Mouse (Mus musculus) heart, postnatal 0 days (tissue): ENCODE data around the gene Syngr2. TPM values are rescaled to one million over a fixed set of nuclear protein-coding genes. Genes with fewer than 3 reads are reported as not detected.
"Not testable (repeated sequence)": the region's sequence is repeated elsewhere in the genome, so short reads cannot be mapped to it uniquely, and the experiment has no call there.

ENCODE experiments used
- ATAC-seq: fragments of 200-750 bp; cut with Nextera tagmentation; 2 replicates; pipeline ENCODE4 v1.8.0; 2017; ENCODE audit warnings: low read depth, moderate number of reproducible peaks, moderate library complexity; ENCODE audit not compliant: insufficient read depth
- DNase-seq: peaks from one replicate; pipeline ENCODE4 v3.0.0-alpha.2; 2016; ENCODE audit warnings: low spot score
- H3K27ac ChIP-seq: fragments of 300-500 bp; sonication (generic); 2 replicates; pipeline ENCODE4 v1.5.1; 2014; ENCODE audit warnings: low read depth, mild to moderate bottlenecking
- H3K27me3 ChIP-seq: fragments of 300-500 bp; sonication (generic); 2 replicates; pipeline ENCODE4 v1.6.1; 2014; ENCODE audit warnings: low read length, mixed read lengths; ENCODE audit not compliant: control insufficient read depth, insufficient read depth
- H3K36me3 ChIP-seq: fragments of 300-500 bp; sonication (generic); replicated peaks from 2 replicates; pipeline ENCODE4 v1.6.1; 2014; ENCODE audit warnings: low read length, mixed read lengths; ENCODE audit not compliant: control insufficient read depth, insufficient read depth
- H3K4me1 ChIP-seq: fragments of 300-500 bp; sonication (generic); 2 replicates; pipeline ENCODE4 v1.6.1; 2014; ENCODE audit warnings: antibody characterized with exemption; ENCODE audit not compliant: control insufficient read depth, insufficient read depth
- H3K4me2 ChIP-seq: fragments of 300-500 bp; sonication (generic); 2 replicates; pipeline ENCODE4 v1.6.1; 2014; ENCODE audit warnings: low read depth, mild to moderate bottlenecking, low read length, moderate library complexity
- H3K4me3 ChIP-seq: fragments of 300-500 bp; sonication (generic); 2 replicates; pipeline ENCODE4 v1.5.1; 2014; ENCODE audit warnings: low read depth, low read length
- H3K9ac ChIP-seq: fragments of 300-500 bp; sonication (generic); replicated peaks from 2 replicates; pipeline ENCODE4 v1.6.1; 2014; ENCODE audit warnings: low read depth, low read length, mixed read lengths
- H3K9me3 ChIP-seq: fragments of 300-500 bp; sonication (generic); replicated peaks from 2 replicates; pipeline ENCODE4 v1.6.1; 2016; ENCODE audit warnings: low read length; ENCODE audit not compliant: control insufficient read depth
- CTCF ChIP-seq: IDR thresholded peaks from 2 replicates; pipeline ENCODE4 v1.5.1; 2016; ENCODE audit warnings: antibody characterized with exemption, control low read depth, low read depth
- EP300 ChIP-seq: IDR thresholded peaks from 2 replicates; pipeline ENCODE4 v1.6.1; 2016; ENCODE audit warnings: antibody characterized with exemption, low read depth
- WGBS: fragments of 180-500 bp; shearing (Covaris S2); extraction: QIAGEN DNeasy Blood & Tissue Kit; methylation state at CpG from one replicate; pipeline ENCODE4 v1.1.7; 2014; 5-methylcytosine and 5-hydroxymethylcytosine counted together
- polyA plus RNA-seq: library from polyadenylated mRNA; unstranded; fragments of >200 nt; fragmentation: Nextera tagmentation; extraction: Ambion mirVana; gene quantifications from 2 replicates; pipeline ENCODE4 v1.2.1, GENCODE M21; 2015
- total RNA-seq: library from RNA; depleted of rRNA; stranded (reverse); fragments of >200 nt; gene quantifications from 2 replicates; pipeline ENCODE4 v1.2.3, GENCODE M21; 2014; ENCODE audit warnings: low replicate concordance

Gene Syngr2
- total and polyA plus RNA-seq, 2 experiments from 2014 or later = 95.2 to 151 TPM

- Histone ChIP-seq H3K9ac (peak within 1 kb of the TSS; percentile 64), H3K4me3 (peak within 1 kb of the TSS; percentile 54), H3K9me3 (no peaks in the 10 kb centered on the region), H3K4me2 (peak within 1 kb of the TSS; percentile 88), H3K4me1 (peaks cover 30% of the 10 kb centered on the region), H3K36me3 (peaks cover 5% of the 10 kb centered on the region; the same call in 1 of the 2 replicates), H3K27ac (peak within 1 kb of the TSS; percentile 97), H3K27me3 (no peaks in the 10 kb centered on the region)
- 32% methylated on average over 21 of the region's 24 CpGs for WGBS
- ATAC-seq (no peak), DNase-seq (no peak)
- TF ChIP-seq EP300 (no peak), CTCF (no peak)
Measured at GRCm38 (mm10) chr11:117781993-117782704, 27.3 kb upstream of the Syngr2 start, which contains the start of the genes Tmc8 and Tmc6. Gene Tmc8, plus strand, starts transcription at chr11:117782076. Gene Tmc6, minus strand, starts transcription at chr11:117782198.

GRCm38 (mm10) chr11:117782705-117783034 lies 26.8 kb upstream of the Syngr2 start:
- ATAC-seq (no peak), DNase-seq (no peak)
- Histone ChIP-seq H3K4me2 (peak overlapping the region; percentile 88), H3K27me3 (no peaks in the 10 kb centered on the region), H3K4me3 (peak overlapping the region; percentile 54), H3K9ac (peak overlapping the region; percentile 44), H3K36me3 (no peaks in the 10 kb centered on the region; the same call in 1 of the 2 replicates), H3K9me3 (no peaks in the 10 kb centered on the region), H3K27ac (peak overlapping the region; percentile 97), H3K4me1 (peaks cover 30% of the 10 kb centered on the region)
- WGBS = 57% methylated on average over 9 of the region's 9 CpGs
- TF ChIP-seq CTCF = no peak

- H3K27me3 ChIP-seq = no peaks in the 10 kb centered on the region
- peak overlapping the region; percentile 97 for H3K27ac ChIP-seq
- H3K4me2 ChIP-seq = peak overlapping the region; percentile 88
- peak overlapping the region; percentile 44 for H3K9ac ChIP-seq
- H3K4me3 ChIP-seq = peak overlapping the region; percentile 54
- DNase-seq (no peak), ATAC-seq (peak; percentile 3; the same call in 1 of the 2 replicates)
- H3K9me3 ChIP-seq = no peaks in the 10 kb centered on the region
- TF ChIP-seq CTCF (peak; percentile 46), EP300 (no peak)
- peaks cover 30% of the 10 kb centered on the region for H3K4me1 ChIP-seq
- no peaks in the 10 kb centered on the region for H3K36me3 ChIP-seq
- WGBS = 3% methylated on average over 31 of the region's 31 CpGs
Measured at GRCm38 (mm10) chr11:117783089-117783488, 26.4 kb upstream of the Syngr2 start.

- DNase-seq = no peak
- 53% methylated on average over 10 of the region's 10 CpGs for WGBS
- ATAC-seq = no peak
- Histone ChIP-seq H3K9me3 (no peaks in the 10 kb centered on the region), H3K9ac (no peak overlapping the region), H3K4me2 (peak overlapping the region; percentile 88), H3K4me1 (peaks cover 26% of the 10 kb centered on the region), H3K4me3 (peak overlapping the region; percentile 54; the same call in 1 of the 2 replicates), H3K27ac (peak overlapping the region; percentile 49), H3K36me3 (no peaks in the 10 kb centered on the region), H3K27me3 (no peaks in the 10 kb centered on the region)
- no peak for TF ChIP-seq CTCF
- TF ChIP-seq EP300 = no peak
Measured at GRCm38 (mm10) chr11:117783683-117784309, 25.7 kb upstream of the Syngr2 start.

GRCm38 (mm10) chr11:117786294-117786693 lies 23.2 kb upstream of the Syngr2 start:
- H3K9ac ChIP-seq = no peak overlapping the region
- TF ChIP-seq EP300 (no peak), CTCF (peak; percentile 80)
- no peak overlapping the region for H3K4me2 ChIP-seq
- no peaks in the 10 kb centered on the region for H3K9me3 ChIP-seq
- peaks cover 14% of the 10 kb centered on the region for H3K4me1 ChIP-seq
- ATAC-seq (no peak), DNase-seq (peak; percentile 52)
- H3K27me3 ChIP-seq = 0 out of 2 replicates have a peak, but pooled peaks cover 3% of the 10 kb centered on the region
- no peak overlapping the region for H3K4me3 ChIP-seq
- no peak overlapping the region for H3K27ac ChIP-seq
- H3K36me3 ChIP-seq = no peaks in the 10 kb centered on the region
- WGBS = 12% methylated on average over 10 of the region's 10 CpGs

GRCm38 (mm10) chr11:117788481-117788880 lies 21.0 kb upstream of the Syngr2 start:
- WGBS = 83% methylated on average over 7 of the region's 7 CpGs
- H3K4me2 ChIP-seq, H3K4me3 ChIP-seq, H3K27me3 ChIP-seq, H3K9me3 ChIP-seq, H3K9ac ChIP-seq, H3K4me1 ChIP-seq, DNase-seq, ATAC-seq, H3K27ac ChIP-seq, H3K36me3 ChIP-seq: not testable (repeated sequence)
